In genomic region chr9:111438904-111439835, GRCm38 (mm10) we compare ENCODE assay signal across 8 mouse cellular contexts. TPM values are rescaled to one million over a fixed set of nuclear protein-coding genes. Genes with fewer than 3 reads are reported as not detected.
DNase-seq lines count a peak whose midpoint lies in the region; TF ChIP-seq lines count a peak whose summit lies in the region.

Dclk3 (plus strand) TSS chr9:111439081.

- DNase-seq in left cerebral cortex, adult 2 months (ENCODE audit: extremely low spot score in 1 of 2, low spot score in 2 of 2) = peak; percentile 30 to 55
- no peak for DNase-seq in left cerebral cortex, adult 9 months (ENCODE audit: low spot score in 2 of 2)
- peak; percentile 69 for DNase-seq in embryonic facial prominence, embryonic 10.5 days (ENCODE audit: low spot score)
- DNase-seq in heart, postnatal 36 days = peak; percentile 24 to 28
- DNase-seq in layer of hippocampus, postnatal 36 days = no peak
- peak; percentile 38 for DNase-seq in lung, postnatal 14 days
- DNase-seq in right cerebral cortex, postnatal 14 days = peak; percentile 45
- no peak for DNase-seq in cerebellum, adult 11-12 months

- no peak; the same call in 1 of the 2 replicates for TF ChIP-seq CTCF in left cerebral cortex, adult 2 months (IDR thresholded peaks at IDR 0.05)

- H3K4me1 ChIP-seq in embryonic facial prominence, embryonic 10.5 days = peaks cover 16% of the 10 kb centered on the region

- intact Hi-C loops in left cerebral cortex, adult 2 months (cut with DNase I) = loop anchor here (1.0 kb wide), 1 partner anchor 57 kb away; no protein-coding TSS in a partner anchor
- intact Hi-C loops in heart, postnatal 36 days (cut with DNase I) = no loop called here

- H3K9me3 ChIP-seq in embryonic facial prominence, embryonic 10.5 days = no peaks in the 10 kb centered on the region

- no peaks in the 10 kb centered on the region for H3K36me3 ChIP-seq in embryonic facial prominence, embryonic 10.5 days (replicated peaks)

- 5% methylated on average over 57 of the region's 57 CpGs for WGBS in embryonic facial prominence, embryonic 10.5 days

- peak within 1 kb of the TSS; percentile 84 for H3K27ac ChIP-seq in left cerebral cortex, adult 2 months
- H3K27ac ChIP-seq in embryonic facial prominence, embryonic 10.5 days (replicated peaks) = peak within 1 kb of the TSS; percentile 24; the same call in 1 of the 2 replicates

- peaks cover 55% of the 10 kb centered on the region for H3K27me3 ChIP-seq in embryonic facial prominence, embryonic 10.5 days (replicated peaks; ENCODE audit: low read depth, poor library complexity, severe bottlenecking)

- peak within 1 kb of the TSS; percentile 65 for H3K4me3 ChIP-seq in left cerebral cortex, adult 2 months
- peak within 1 kb of the TSS; percentile 64 for H3K4me3 ChIP-seq in embryonic facial prominence, embryonic 10.5 days

RNA-seq across cellular contexts. Expression of gene Dclk3, which starts in this region (rescaled TPM):
- total RNA-seq in left cerebral cortex, adult 2 months (2021) = 10 to 100 TPM; 50.8 to 54.7 TPM
- polyA plus RNA-seq in embryonic facial prominence, embryonic 10.5 days (2016; fragmentation: Nextera tagmentation; extraction: Ambion mirVana) = 0.18 and 0.64 TPM in 2 replicates
- total RNA-seq in heart, postnatal 36 days (2021) = under 1 TPM; 0.24 to 0.39 TPM
- total RNA-seq in layer of hippocampus, postnatal 36 days (2021) = 10 to 100 TPM; 16.0 to 16.5 TPM

Comparison
In these comparisons a context has a peak if more than half of its experiments do, and no peak if none do; other contexts are left out.
1. RNA of gene Dclk3 (total RNA-seq): 50.8 to 54.7 TPM in left cerebral cortex, adult 2 months and 16.0 to 16.5 TPM in layer of hippocampus, postnatal 36 days; 0.24 to 0.39 TPM in heart, postnatal 36 days; every median in the first group is over 10 times any median in the second.
2. DNase-seq: peak in left cerebral cortex, adult 2 months (2 of 2), lung, postnatal 14 days (single experiment) and right cerebral cortex, postnatal 14 days (single experiment); none in left cerebral cortex, adult 9 months (0 of 2), layer of hippocampus, postnatal 36 days (0 of 2) and cerebellum, adult 11-12 months (single experiment).
3. Peak in DNase-seq, H3K4me3 ChIP-seq and H3K27ac ChIP-seq in embryonic facial prominence, embryonic 10.5 days; RNA of the gene not detected or under 1 TPM.
4. Peak in DNase-seq in heart, postnatal 36 days; RNA of the gene not detected or under 1 TPM.